Mouse (Mus musculus) hindbrain, postnatal 0 days (tissue): Measurements from ENCODE around the gene Serpina3b. TPM values are rescaled to one million over a fixed set of nuclear protein-coding genes. Genes with fewer than 3 reads are reported as not detected.

ENCODE experiments used
- ATAC-seq: fragments of 200-750 bp; cut with Nextera tagmentation; 2 replicates; pipeline ENCODE4 v1.8.0; 2017; ENCODE audit warnings: mild to moderate bottlenecking, moderate TSS enrichment, moderate library complexity
- DNase-seq: peaks from one replicate; pipeline ENCODE4 v3.0.0-alpha.2; 2015; ENCODE audit warnings: low spot score
- H3K27ac ChIP-seq: fragments of 300-500 bp; sonication (generic); 2 replicates; pipeline ENCODE4 v1.5.1; 2014; ENCODE audit warnings: mild to moderate bottlenecking
- H3K27me3 ChIP-seq: fragments of 300-500 bp; sonication (generic); 2 replicates; pipeline ENCODE4 v1.6.1; 2014; ENCODE audit warnings: low read length, mixed read lengths; ENCODE audit not compliant: insufficient read depth
- H3K36me3 ChIP-seq: fragments of 300-500 bp; sonication (generic); 2 replicates; pipeline ENCODE4 v1.6.1; 2014; ENCODE audit warnings: low read length, mixed read lengths; ENCODE audit not compliant: insufficient read depth
- H3K4me1 ChIP-seq: fragments of 300-500 bp; sonication (generic); 2 replicates; pipeline ENCODE4 v1.6.1; 2014; ENCODE audit warnings: antibody characterized with exemption, low read length, mixed read lengths; ENCODE audit not compliant: insufficient read depth
- H3K4me2 ChIP-seq: fragments of 300-500 bp; sonication (generic); 2 replicates; pipeline ENCODE4 v1.6.1; 2014; ENCODE audit warnings: low read depth, mild to moderate bottlenecking, low read length, moderate library complexity, mixed read lengths
- H3K4me3 ChIP-seq: fragments of 300-500 bp; sonication (generic); 2 replicates; pipeline ENCODE4 v1.5.1; 2014; ENCODE audit warnings: low read length
- H3K9ac ChIP-seq: fragments of 300-500 bp; sonication (generic); replicated peaks from 2 replicates; pipeline ENCODE4 v1.6.1; 2014; ENCODE audit warnings: mild to moderate bottlenecking, low read length, moderate library complexity, mixed read lengths
- H3K9me3 ChIP-seq: fragments of 300-500 bp; sonication (generic); 2 replicates; pipeline ENCODE4 v1.6.1; 2016; ENCODE audit warnings: low read length, mixed read lengths
- CTCF ChIP-seq: IDR thresholded peaks from 2 replicates; pipeline ENCODE4 v1.5.1; 2016; ENCODE audit warnings: antibody characterized with exemption, control low read depth, low read depth
- WGBS: fragments of 180-500 bp; shearing (Covaris S2); extraction: QIAGEN DNeasy Blood & Tissue Kit; methylation state at CpG from one replicate; pipeline ENCODE4 v1.1.7; 2014; 5-methylcytosine and 5-hydroxymethylcytosine counted together
- polyA plus RNA-seq: library from polyadenylated mRNA; unstranded; fragments of >200 nt; fragmentation: Nextera tagmentation; extraction: Ambion mirVana; gene quantifications from 2 replicates; pipeline ENCODE4 v1.2.1, GENCODE M21; 2015
- total RNA-seq: library from RNA; depleted of rRNA; stranded (reverse); fragments of >200 nt; gene quantifications from 2 replicates; pipeline ENCODE4 v1.2.3, GENCODE M21; 2014; rRNA removed

Gene Serpina3b
- total and polyA plus RNA-seq, 2 experiments from 2014 or later: not detected

- H3K27ac ChIP-seq: no peak overlapping the region
- no peaks in the 10 kb centered on the region for H3K36me3 ChIP-seq
- TF ChIP-seq CTCF: no peak
- no peak overlapping the region for H3K4me2 ChIP-seq
- WGBS: 81% methylated on average over 3 of the region's 3 CpGs
- no peak overlapping the region for H3K4me3 ChIP-seq
- no peaks in the 10 kb centered on the region for H3K9me3 ChIP-seq
- ATAC-seq (no peak), DNase-seq (no peak)
- H3K27me3 ChIP-seq: no peaks in the 10 kb centered on the region
- H3K4me1 ChIP-seq: no peaks in the 10 kb centered on the region
- no peak overlapping the region for H3K9ac ChIP-seq
Measured at GRCm38 (mm10) chr12:104174747-104175146, 47.0 kb downstream of the Serpina3b start.

- H3K27ac ChIP-seq: no peak overlapping the region
- H3K4me1 ChIP-seq: no peaks in the 10 kb centered on the region
- no peak for TF ChIP-seq CTCF
- DNase-seq (no peak), ATAC-seq (no peak)
- H3K4me2 ChIP-seq: no peak overlapping the region
- H3K9ac ChIP-seq: no peak overlapping the region
- no peaks in the 10 kb centered on the region for H3K27me3 ChIP-seq
- no peaks in the 10 kb centered on the region for H3K36me3 ChIP-seq
- no peaks in the 10 kb centered on the region for H3K9me3 ChIP-seq
- 83% methylated on average over 3 of the region's 3 CpGs for WGBS
- no peak overlapping the region for H3K4me3 ChIP-seq
Measured at GRCm38 (mm10) chr12:104175636-104176035, 47.8 kb downstream of the Serpina3b start.

DNA sequence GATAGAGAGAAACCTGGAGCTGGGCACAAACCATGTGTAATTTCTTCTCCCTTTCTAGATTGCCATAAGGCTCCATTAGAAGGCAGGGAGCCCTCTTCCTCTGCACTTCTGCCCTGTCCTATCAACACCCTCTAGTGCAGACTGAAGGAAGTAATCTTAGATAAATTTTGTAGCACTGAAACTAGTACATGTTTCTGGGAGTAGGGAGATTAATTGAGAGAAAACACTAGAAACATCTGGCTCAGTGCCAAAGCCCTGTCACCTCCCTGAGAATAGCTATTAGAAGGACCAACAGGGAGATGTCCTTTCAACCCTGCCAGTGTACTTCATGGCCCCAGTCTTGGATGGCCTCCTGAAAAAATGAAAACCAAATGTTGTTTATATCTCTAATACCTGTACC, 50.8 kb downstream of the Serpina3b start:
- H3K27me3 ChIP-seq: no peaks in the 10 kb centered on the region
- no peak overlapping the region for H3K27ac ChIP-seq
- H3K9ac ChIP-seq: no peak overlapping the region
- H3K4me1 ChIP-seq: no peaks in the 10 kb centered on the region
- DNase-seq (no peak), ATAC-seq (no peak)
- TF ChIP-seq CTCF: no peak
- no peak overlapping the region for H3K4me2 ChIP-seq
- H3K9me3 ChIP-seq: no peaks in the 10 kb centered on the region
- H3K36me3 ChIP-seq: no peaks in the 10 kb centered on the region
- H3K4me3 ChIP-seq: no peak overlapping the region

DNA sequence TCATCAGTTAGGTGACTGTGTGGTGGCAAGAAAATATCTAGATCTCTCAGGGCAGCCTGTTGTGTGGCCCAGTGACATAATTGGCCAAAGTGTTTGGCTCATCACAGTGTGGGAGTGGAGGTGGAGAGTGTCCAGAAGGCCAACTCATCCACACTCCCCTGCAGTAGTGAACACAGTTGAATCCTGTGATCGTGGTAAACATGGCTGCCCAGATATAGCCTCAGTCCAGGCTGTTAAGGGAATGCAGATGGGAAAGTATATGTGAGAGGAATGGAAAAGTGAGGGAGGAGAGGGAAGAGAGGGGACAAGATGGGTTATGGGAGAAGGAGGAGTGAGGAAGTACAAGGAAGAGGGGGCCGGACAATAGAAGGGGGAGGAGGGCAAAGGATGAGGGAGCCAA, 51.2 kb downstream of the Serpina3b start:
- H3K27ac ChIP-seq: no peak overlapping the region
- TF ChIP-seq CTCF: no peak
- no peaks in the 10 kb centered on the region for H3K27me3 ChIP-seq
- H3K36me3 ChIP-seq: no peaks in the 10 kb centered on the region
- no peak overlapping the region for H3K4me2 ChIP-seq
- no peak overlapping the region for H3K9ac ChIP-seq
- H3K9me3 ChIP-seq: no peaks in the 10 kb centered on the region
- whole genome bisulfite sequencing: 83% methylated on average over 2 of the region's 2 CpGs
- H3K4me1 ChIP-seq: no peaks in the 10 kb centered on the region
- ATAC-seq (no peak), DNase-seq (no peak)
- no peak overlapping the region for H3K4me3 ChIP-seq

GRCm38 (mm10) chr12:104185046-104185445, 57.2 kb downstream of the Serpina3b start:
- no peak overlapping the region for H3K27ac ChIP-seq
- ATAC-seq (no peak), DNase-seq (no peak)
- H3K36me3 ChIP-seq: no peaks in the 10 kb centered on the region
- H3K9ac ChIP-seq: no peak overlapping the region
- H3K9me3 ChIP-seq: no peaks in the 10 kb centered on the region
- H3K4me2 ChIP-seq: no peak overlapping the region
- no peak overlapping the region for H3K4me3 ChIP-seq
- no peaks in the 10 kb centered on the region for H3K4me1 ChIP-seq
- no peak for TF ChIP-seq CTCF
- H3K27me3 ChIP-seq: no peaks in the 10 kb centered on the region
- WGBS: 78% methylated on average over 4 of the region's 4 CpGs

DNA sequence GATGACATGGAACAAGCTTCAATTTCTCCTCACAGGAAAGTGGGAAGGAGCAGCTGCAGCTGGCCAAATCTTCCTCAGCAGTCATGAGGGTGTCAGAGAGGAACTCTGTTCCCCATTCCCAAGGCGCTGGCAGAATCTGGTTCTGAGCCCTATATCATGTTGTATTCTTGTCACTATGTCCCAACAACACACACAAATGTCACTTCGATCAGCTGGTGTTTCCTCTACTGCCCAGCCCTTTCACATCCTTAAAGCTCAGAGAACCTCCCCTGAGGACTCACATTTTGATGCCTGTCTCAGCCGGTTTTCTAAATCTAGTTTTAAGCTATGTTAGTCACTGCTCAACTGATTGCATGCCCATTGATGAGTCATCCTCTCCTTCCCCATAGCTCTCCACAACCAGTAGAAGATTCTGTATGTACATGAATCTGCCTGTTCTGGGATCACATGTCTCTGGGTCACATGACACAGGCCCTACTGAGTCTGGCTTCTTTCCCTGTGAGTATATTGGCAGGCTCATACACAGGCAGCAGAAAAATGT, 58.3 kb downstream of the Serpina3b start:
- Histone ChIP-seq H3K36me3 (no peaks in the 10 kb centered on the region), H3K9ac (no peak overlapping the region), H3K9me3 (no peaks in the 10 kb centered on the region), H3K4me3 (no peak overlapping the region), H3K27me3 (no peaks in the 10 kb centered on the region), H3K27ac (no peak overlapping the region), H3K4me1 (no peaks in the 10 kb centered on the region), H3K4me2 (no peak overlapping the region)
- 78% methylated on average over 3 of the region's 3 CpGs for WGBS
- ATAC-seq: no peak
- no peak for DNase-seq
- no peak for TF ChIP-seq CTCF

Other genes starting within 250 kb of the Serpina3b start
- gene Serpina1c, start 223.1 kb upstream of the Serpina3b start, total RNA-seq: not detected in 2 replicates
- gene Serpina1c, start 223.1 kb upstream of the Serpina3b start, polyA plus RNA-seq: not detected in 2 replicates
- gene Serpina1e, start 169.0 kb upstream of the Serpina3b start, total RNA-seq: not detected in 2 replicates
- gene Serpina1e, start 169.0 kb upstream of the Serpina3b start, polyA plus RNA-seq: not detected in 2 replicates
- gene Serpina11, start 138.0 kb upstream of the Serpina3b start, total RNA-seq: not detected in 2 replicates
- 0.13 TPM in 1 of 2 replicates, not detected in the other for gene Serpina11, start 138.0 kb upstream of the Serpina3b start, polyA plus RNA-seq
- not detected in 2 replicates for gene Serpina9, start 114.2 kb upstream of the Serpina3b start, total RNA-seq
- gene Serpina9, start 114.2 kb upstream of the Serpina3b start, polyA plus RNA-seq: 0.38 and 0.43 TPM in 2 replicates
- not detected in 2 replicates for gene Serpina12, start 83.6 kb upstream of the Serpina3b start, total RNA-seq
- not detected in 2 replicates for gene Serpina12, start 83.6 kb upstream of the Serpina3b start, polyA plus RNA-seq
- gene Serpina5, start 26.9 kb upstream of the Serpina3b start, total RNA-seq: 0.21 TPM in 1 of 2 replicates, not detected in the other
- not detected in 2 replicates for gene Serpina5, start 26.9 kb upstream of the Serpina3b start, polyA plus RNA-seq
- gene Serpina3a, start 15.3 kb upstream of the Serpina3b start, total RNA-seq: not detected in 2 replicates
- gene Serpina3a, start 15.3 kb upstream of the Serpina3b start, polyA plus RNA-seq: not detected in 2 replicates
- not detected in 2 replicates for gene Serpina3c, start 25.9 kb downstream of the Serpina3b start, total RNA-seq
- gene Serpina3c, start 25.9 kb downstream of the Serpina3b start, polyA plus RNA-seq: 0.08 and 0.09 TPM in 2 replicates
- gene Serpina3f, start 86.5 kb downstream of the Serpina3b start, total RNA-seq: 0.43 TPM in 1 of 2 replicates, not detected in the other
- 0.09 TPM in 2 replicates for gene Serpina3f, start 86.5 kb downstream of the Serpina3b start, polyA plus RNA-seq
- 0.68 and 0.78 TPM in 2 replicates for gene Serpina3g, start 108.2 kb downstream of the Serpina3b start, total RNA-seq
- 1.1 and 1.7 TPM in 2 replicates for gene Serpina3g, start 108.2 kb downstream of the Serpina3b start, polyA plus RNA-seq
- 1.6 TPM in 1 of 2 replicates, not detected in the other for gene Serpina3i, start 135.1 kb downstream of the Serpina3b start, total RNA-seq
- gene Serpina3i, start 135.1 kb downstream of the Serpina3b start, polyA plus RNA-seq: not detected in 2 replicates
- gene Serpina3j, start 186.6 kb downstream of the Serpina3b start, total RNA-seq: not detected in 2 replicates
- gene Serpina3j, start 186.6 kb downstream of the Serpina3b start, polyA plus RNA-seq: not detected in 2 replicates
- gene Serpina3k, start 210.5 kb downstream of the Serpina3b start, total RNA-seq: not detected in 2 replicates
- not detected in 2 replicates for gene Serpina3k, start 210.5 kb downstream of the Serpina3b start, polyA plus RNA-seq
- not detected in 2 replicates for gene Serpina3m, start 210.5 kb downstream of the Serpina3b start, total RNA-seq
- gene Serpina3m, start 210.5 kb downstream of the Serpina3b start, polyA plus RNA-seq: not detected in 2 replicates